Mouse (Mus musculus): ENCODE measurements around the gene March2. TPM values are rescaled to one million over a fixed set of nuclear protein-coding genes. Genes with fewer than 3 reads are reported as not detected.
"Not testable (repeated sequence)": the region's sequence is repeated elsewhere in the genome, so short reads cannot be mapped to it uniquely, and the experiment has no call there.

Gene March2
- total RNA-seq (2015; ENCODE audit: low replicate concordance) (409 and 494 TPM in 2 replicates), total RNA-seq (2017; ENCODE audit: low replicate concordance) (312 and 414 TPM in 2 replicates)

DNA sequence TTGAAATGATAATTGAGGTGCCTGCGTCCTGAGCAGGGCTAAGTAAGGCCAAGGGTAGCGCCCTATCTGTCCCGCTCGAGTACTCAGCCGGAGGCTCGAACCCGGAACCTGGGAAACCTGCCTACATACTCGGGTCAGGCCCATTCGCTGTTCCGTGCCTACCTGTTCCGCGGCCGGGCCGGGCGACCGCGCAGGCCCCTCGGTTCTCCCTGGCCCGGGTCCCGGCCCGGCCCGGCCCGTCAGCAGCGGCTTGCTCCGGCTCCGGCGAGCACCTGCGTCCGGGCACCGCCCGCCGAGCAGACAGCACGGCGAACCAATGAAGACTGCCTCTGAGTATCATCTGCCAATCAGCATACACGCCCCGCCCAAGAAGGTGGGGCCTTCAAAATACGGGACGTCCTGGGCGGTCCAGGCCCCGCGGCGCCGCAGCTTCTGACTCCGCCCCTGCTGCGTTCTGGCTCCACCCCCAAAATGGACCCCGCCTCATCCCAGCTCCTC, at the start of gene March2:
March2 (minus strand) TSS at position 287 of the 498 bp plus-strand sequence.
- peak; percentile 93 for ATAC-seq (replicated peaks; ENCODE audit: low FRiP score, poor library complexity, severe bottlenecking)

DNA sequence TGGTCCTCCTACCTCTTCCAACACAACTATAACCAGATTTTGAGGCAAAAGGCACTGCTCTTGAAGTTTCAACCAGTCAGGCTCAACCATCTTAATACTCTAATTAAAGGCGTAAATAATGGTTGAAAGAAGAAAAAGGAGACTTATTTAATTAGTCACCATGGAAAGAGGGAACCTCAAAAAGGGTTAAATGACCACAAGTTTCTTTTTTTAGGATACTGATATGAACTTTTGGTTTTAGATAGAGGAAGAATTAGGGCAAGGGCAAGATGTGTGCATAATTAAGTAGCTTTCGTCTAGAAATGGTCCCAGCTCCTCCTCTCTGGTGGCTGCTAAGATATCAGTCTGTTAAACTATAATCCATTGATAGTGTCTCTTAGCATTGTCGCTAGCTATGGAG, 47.9 kb upstream of the March2 start:
- no peak for ATAC-seq (replicated peaks; ENCODE audit: low FRiP score, poor library complexity, severe bottlenecking)

DNA sequence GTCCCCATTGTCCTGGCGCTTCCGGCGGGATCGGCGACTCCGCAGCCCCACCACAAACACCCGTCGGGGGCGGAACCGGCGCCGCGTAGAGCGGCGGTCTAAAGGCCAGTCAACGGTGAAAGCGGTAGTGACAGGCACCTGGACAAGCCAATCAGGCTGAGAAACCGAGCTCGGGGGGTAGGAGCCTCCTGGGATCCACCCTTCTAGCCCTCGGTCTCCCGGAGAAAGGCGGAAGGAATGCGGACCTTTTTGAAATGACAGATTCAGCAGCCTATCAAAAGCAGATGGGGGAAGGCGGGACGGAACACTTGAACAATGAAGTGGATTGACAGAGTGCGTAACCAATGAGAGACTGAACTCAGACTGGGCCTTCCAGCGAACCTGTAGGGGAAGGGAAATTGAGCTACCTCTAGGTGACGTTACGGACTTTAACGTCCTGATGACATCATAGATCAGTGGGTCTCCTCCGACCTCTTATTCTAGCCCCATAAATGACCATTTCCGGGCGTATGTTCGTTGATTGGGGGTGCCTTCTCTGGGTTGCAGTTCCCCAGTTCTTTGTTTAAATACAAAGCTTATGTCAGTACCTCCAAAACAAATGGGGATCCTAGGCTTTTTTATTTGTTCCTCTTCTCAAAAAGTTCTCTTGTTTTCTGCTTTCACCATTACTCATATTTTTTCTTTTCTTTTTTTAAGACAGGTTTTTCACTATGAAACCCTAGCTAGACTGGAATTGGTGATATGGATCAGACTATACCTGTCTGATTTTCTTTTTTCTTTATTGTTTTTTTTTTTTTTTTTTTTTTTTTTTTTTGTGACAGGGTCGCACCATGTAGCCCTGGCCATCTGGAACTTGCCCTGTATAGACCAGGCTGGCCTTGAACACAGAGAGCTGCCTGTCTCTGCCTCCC, 42.0 kb upstream of the March2 start, which contains the start of gene Rab11b:
Rab11b (minus strand) TSS at position 276 of the 911 bp plus-strand sequence.
- ATAC-seq (replicated peaks; ENCODE audit: low FRiP score, poor library complexity, severe bottlenecking): peak; percentile 93

DNA sequence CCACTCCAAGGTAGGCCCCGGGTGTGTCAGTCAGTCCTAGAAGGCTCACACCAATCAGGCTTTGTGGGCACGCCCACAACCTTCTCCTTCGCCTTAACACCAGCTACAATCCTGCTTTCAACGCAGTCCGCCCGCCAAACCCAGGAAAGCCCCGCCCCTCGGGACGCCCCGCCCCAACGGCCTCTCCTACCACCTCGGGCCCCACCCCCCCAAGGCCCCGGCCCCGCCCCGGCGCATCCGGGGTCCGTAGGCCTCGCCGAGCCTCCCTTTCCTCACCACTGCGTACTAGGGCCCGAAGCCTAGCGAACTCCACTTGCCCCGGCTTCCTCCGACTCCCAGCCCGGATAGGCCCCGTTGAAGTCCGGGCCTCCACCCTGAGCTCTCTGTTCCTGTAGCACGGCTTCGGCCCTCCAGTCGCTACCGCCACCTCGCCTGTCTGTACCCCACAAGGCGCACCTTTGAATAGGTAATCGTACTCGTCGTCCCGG, 41.3 kb upstream of the March2 start:
- peak; percentile 77 for ATAC-seq (replicated peaks; ENCODE audit: low FRiP score, poor library complexity, severe bottlenecking)

DNA sequence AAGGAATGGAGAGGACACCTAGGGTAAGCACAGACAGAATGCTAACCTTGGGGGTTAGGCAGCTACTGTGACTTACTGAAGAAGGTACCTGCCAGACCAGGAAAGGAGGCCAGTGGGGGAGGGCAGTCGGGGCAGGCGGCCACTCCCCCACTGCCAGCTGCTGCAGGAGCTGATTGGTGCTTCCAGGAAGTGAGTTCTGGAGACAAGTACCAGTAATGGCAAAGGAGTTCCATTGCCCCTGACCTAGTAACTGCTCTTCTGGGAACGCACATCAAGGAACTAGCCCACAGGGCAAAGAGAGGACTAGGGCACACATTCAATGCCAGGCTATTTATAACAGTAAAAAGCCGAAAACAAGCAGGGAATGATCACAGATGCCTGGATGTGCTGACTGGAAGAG, 38.8 kb upstream of the March2 start:
- no peak for ATAC-seq (replicated peaks; ENCODE audit: low FRiP score, poor library complexity, severe bottlenecking)

DNA sequence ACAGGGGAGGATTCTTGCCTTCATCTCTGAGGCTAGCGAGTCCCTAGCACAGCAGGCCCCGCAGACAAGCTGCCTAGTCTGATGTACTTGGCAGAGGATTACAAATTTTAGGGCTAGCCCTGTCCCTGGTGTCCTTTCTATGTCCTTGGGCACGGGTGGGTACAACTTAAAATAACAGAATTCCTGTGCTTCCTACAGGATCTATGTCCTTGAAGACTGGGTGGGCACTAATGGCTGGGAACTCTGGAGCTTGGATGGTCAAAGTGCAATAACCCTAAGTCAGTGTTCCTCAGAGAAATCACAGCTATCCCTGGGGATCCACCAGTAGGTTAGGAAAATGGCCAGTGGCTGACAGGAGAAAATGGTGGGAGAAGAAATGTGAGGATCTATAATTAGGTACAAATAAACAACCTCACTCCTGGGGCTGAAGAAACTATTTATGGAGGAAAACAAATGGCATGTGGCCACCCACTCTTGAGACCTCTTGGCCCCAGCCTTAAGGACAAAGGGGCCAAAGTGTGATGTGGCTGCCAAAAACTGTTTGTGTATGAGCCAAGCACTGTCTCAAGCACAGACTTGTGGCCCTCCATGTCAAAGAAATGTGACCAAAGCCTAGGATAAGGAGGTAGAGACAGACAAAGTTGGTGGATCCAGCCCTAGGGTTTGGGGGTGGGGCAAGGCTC, 37.8 kb upstream of the March2 start:
- no peak for ATAC-seq (replicated peaks; ENCODE audit: low FRiP score, poor library complexity, severe bottlenecking)

DNA sequence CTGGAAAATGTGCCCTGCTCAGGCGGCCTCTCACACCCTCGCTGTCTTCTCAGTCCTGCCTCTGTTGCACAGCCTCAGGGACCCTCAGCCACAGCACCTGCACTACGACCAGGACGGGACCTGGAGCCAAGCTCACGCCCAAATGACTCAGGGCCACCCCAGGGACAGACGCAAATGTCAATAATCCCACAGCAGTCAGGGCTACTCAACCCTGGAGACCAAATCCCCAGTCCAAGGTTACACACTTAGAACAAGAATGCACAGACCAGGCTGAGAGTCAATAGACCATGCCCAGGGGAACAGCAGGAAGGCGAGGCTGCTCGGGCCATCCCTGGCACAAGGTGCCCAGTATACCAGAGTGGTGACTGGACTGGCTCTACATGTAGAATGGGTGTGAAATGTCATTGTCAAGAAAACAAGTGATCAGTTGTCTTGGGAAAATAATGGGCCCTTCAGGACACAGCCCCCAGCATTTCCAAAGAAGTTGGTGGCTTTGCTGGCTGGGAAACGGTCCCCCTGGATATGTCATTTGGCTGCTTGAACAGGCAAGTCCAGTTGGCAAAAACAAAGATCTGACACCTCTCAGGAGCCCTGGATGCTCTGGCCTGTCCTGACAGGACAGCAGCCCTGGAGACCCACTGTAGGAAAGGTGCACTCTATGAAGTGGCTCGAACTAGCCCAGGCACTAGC, 37.1 kb upstream of the March2 start:
- ATAC-seq (replicated peaks; ENCODE audit: low FRiP score, poor library complexity, severe bottlenecking): no peak

DNA sequence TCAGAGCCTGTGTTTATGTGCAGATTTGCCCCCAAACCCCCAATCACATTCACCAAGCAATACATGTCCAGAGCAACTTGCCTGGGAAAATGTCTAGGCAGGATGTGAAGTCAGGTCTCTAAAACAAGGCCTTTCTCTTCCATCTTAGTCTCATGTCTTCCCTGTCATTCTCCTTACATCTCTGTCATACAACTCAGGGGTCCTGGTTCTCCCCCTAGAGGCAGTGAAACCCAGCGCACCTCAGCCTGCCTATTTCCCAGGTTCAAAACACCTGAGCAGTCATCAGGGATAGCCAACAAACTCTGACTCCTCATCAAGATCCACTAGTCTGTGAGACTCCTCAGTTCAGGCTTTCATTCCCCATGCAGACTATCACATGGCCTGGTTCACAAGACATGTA, 36.2 kb upstream of the March2 start:
- no peak for ATAC-seq (replicated peaks; ENCODE audit: low FRiP score, poor library complexity, severe bottlenecking)

DNA sequence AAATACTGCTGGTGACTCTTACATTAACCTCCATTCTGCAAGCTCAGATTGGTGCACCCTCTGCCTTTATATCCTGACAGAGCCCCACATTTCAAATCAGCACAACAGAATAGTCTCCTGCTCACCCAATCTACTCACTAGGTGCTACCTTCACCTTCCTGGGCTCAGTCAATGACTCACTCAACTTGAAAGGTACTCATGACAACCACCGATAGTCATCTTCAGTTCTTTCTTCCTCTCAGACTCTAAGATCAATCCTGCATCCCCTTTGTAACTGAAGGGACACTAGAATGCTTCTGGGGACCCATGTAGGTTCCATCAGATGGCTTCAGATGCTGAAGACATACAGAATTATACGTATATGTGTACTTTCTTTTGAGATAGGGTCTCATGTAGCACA, 33.8 kb upstream of the March2 start:
- ATAC-seq (replicated peaks; ENCODE audit: low FRiP score, poor library complexity, severe bottlenecking): no peak

DNA sequence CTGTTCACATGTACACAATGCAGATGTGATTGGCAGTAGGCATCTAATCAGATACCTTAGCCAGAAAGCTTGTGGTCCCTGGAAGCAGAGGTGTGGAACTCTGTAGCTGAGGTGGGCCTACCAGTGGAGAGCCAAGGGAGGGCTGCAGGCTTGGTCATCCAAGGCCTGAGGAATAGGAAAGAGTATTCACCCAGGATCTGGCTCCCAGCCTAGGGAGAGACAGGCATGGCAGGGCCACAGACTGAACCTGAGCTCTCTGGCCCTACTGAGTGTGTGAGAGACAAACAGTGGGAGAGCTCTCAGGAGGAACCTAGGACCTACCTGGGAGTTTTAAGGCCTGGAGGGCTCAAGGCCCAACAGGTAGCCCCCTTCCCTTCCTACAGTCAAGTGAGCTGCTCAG, 32.7 kb upstream of the March2 start:
- no peak for ATAC-seq (replicated peaks; ENCODE audit: low FRiP score, poor library complexity, severe bottlenecking)

DNA sequence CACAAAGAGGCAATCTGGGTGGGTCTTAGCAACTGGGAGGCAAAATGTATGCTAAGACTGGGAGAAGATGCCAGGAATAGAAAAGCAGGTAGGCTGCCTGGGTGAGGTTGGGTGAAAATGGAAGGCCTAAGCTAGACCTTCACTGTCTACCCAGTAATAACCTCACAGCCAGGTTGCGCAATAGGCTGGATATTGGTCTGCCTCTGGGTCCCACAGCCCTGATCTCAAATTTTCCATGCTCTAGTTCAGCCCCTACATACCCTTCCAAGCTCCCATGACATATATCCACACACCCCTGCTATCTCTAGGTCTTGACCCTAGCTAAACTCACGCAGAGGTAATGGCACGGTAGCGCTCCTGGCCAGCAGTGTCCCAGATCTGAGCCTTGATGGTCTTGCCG, 31.0 kb upstream of the March2 start:
- ATAC-seq (replicated peaks; ENCODE audit: low FRiP score, poor library complexity, severe bottlenecking): no peak

DNA sequence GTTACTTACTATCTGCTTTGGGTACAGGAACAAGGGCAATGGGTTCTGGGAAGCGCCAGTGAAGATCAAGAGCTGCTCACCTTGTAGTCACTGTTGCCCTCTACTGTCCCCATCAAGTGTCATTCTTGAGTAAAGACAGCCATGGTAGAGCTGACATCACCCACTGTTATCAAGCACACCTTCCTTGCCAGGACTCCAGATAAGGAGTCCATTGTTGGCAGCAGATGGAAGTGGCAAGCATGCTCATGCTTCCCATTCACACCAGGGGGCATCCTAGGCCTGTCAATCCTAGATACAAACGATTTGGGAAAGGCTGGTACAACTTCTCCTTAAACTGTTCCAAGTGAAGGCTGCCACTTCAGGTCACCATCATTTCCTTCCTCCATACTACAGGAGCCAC, 27.5 kb upstream of the March2 start:
- ATAC-seq (replicated peaks; ENCODE audit: low FRiP score, poor library complexity, severe bottlenecking): peak; percentile 51; the same call in 1 of the 2 replicates

DNA sequence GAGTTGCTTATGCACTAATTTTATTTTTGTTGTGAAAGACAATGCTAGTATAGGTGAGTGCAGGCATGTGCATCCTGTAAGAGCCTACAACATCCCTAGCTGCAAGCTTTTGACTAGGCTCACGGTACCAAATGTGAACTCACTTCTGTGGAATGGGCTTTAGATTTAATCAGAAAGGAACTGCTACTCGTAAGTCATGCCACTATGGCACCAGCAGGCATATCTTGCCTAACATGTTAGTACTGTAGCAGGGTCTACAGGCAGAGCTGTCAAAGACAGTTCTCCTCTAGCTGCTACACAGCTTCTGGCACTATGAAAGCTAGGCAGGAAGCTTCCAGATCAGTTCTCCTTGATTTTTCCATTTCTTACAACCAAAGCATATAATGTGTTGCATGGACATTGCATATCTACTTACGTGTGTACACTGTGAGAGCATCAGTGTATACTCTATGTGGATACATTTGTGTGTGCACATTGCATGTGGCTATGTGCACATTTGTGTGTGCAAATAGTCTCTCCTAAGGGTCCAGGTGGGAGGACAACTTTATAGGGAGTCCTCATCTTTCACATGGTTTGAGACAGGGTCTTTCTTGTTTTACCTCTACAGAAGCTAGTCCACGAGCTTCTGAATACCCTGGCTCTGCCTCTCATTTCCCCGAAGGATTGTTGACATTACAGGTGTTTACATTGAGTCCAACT, 26.4 kb upstream of the March2 start:
- ATAC-seq (replicated peaks; ENCODE audit: low FRiP score, poor library complexity, severe bottlenecking): no peak

DNA sequence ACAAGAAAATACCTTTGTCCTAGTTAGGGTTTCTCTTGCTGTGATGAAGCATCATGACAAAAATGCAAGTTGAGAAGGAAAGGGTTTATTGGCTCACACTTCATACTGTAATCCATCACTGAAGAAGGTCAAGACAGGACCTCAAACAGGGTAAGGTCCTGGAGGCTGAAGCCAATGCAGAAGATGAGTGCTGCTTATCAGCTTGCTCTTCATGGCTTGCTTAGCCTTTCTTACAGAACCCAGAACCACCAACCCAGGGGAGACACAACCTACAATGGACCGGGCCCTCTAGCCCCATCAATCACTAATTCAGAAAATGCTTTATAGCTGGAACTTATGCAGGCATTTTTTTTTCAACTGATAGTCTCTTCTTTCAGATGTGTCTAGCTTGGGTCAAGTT, 23.9 kb upstream of the March2 start:
- no peak for ATAC-seq (replicated peaks; ENCODE audit: low FRiP score, poor library complexity, severe bottlenecking)

DNA sequence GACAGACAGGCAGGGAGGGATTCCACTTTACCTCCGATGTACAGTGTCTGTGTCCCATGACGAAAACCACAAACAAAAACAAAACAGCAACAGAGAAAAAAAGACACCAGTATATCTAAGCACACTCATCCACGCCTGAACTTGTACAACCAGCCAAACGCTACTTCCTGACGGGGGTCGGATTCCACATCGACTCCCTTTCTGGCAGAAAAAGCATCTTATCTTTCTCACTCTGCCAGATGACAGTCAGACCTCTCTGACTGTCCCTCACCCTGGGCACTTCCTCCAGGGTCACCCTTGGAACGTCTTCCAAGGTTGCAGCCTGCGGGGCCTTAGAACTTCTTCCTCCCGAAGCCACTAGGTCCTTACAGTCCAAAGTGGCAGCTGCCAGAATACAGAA, 15.1 kb upstream of the March2 start:
- ATAC-seq (replicated peaks; ENCODE audit: low FRiP score, poor library complexity, severe bottlenecking): not testable (repeated sequence)

DNA sequence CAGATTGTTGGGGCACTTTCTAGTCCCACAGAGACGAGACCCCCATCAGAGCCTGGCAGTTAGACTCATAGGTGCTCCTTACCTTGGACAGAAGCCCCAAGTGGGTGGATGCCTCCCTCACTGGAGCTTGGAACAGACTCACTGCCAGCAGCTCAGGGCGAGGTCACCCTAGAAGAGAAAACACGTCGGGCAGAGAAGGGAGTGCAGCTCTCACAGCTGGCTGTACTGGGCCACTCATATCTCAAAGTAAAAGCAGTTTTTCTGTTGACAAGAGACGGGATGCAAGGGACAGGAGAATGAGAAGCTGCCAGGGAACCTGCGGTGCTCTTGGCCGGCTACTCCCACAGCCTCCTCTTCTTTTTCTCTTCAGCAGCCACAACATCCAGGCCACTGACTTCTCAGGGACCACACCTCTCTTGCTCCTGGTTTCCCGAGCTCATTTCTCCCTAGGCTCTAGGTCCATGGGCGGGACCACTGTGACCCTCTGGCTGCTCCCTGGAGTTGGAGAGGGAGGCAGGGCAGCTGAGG, 14.2 kb upstream of the March2 start:
- ATAC-seq (replicated peaks; ENCODE audit: low FRiP score, poor library complexity, severe bottlenecking): not testable (repeated sequence)

DNA sequence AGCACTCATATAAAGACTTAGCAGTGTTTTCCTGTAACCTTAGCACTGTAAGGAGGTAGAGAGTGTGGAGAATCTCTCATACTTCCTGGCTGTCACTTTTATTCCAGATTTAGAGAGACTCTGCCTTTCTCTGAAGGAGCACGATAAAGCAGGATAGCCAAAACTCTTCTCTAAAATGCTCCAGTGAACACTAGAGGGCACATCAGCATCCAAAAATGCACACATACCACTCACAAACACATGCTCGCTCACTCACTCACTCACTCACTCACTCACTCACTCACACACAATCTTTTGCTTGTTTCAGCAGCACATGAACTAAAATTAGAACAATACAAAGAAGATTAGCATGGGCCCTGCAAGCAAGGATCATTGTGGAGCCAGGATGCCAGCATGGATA, 10.7 kb upstream of the March2 start:
- ATAC-seq (replicated peaks; ENCODE audit: low FRiP score, poor library complexity, severe bottlenecking): 0 out of 2 replicates have a peak, but pooled peaks have one; percentile 63

DNA sequence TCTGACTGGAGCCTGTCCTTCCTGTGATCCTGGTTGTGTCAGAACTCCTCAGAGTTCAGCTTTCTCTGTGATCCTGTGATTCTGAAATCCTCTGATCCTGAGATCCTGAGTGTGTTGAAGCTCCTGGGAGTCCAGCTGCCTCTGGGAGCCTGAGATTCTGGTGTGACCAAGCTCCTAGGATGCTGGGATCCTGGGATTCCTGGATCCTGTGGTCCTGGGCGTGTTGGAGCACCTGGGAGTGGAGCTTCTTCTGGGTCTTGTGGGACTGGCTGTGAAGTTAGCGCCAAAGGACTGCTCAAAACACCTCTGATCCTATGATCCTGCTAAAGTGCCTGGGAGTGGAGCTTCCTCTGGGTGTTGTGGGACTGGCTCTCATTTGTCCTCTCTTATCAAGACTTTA, 9.9 kb upstream of the March2 start:
- no peak for ATAC-seq (replicated peaks; ENCODE audit: low FRiP score, poor library complexity, severe bottlenecking)

DNA sequence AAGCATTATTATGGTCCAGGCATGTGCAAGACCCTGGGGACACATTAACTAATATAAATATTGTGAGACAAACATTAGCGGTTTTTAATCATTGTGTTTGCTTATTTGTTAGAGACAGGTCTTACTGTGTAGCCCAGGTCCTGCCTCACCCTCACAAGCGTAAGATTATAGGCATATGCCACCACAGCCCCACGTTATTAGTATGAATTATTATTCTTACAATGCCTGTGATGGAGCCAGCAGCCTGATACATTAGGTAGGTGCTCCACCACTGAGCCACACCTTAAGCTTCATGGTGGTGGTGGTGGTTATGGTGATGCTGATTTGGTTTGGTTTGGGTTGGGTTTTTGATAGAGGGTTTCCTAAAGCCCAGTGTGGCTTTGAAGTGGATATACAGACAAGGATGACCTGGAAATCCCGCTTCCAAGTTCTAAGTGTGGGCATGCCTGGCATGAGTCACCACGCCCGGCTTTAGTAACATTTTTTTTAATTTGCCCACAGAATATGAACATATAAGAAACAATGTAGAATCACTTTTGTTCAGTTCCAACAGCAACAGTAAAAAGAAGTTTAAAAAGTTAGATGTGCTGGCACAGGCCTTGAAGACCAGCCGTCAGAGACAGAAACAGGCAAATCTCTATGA, 1.4 kb upstream of the March2 start:
- no peak for ATAC-seq (replicated peaks; ENCODE audit: low FRiP score, poor library complexity, severe bottlenecking)

Data from erythroid progenitor cell, adult 5-6 weeks (primary cell).